Mouse (Mus musculus): ENCODE results near the gene Acan.

DNA sequence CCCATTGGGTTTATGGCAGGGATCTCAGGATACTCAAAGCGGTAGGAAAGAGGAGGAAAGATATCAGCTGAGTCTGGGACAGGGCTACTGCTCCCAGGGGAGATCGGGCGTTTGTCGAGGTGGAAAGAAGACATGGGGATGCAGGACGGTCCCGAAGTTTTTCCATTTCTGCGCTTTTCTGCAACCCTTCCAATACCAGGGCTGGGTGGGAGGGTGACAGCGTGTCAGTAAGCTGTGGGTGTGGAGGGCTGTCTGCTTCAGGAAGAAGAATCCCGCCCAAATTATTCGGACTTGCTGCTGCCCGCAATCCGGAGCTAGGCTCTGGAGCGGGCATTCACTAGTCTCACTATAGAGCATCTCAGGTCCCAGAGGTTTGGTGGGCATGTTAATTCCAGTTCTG is 828 bp downstream of the Acan start:
- TF ChIP-seq CTCF (IDR thresholded peaks at IDR 0.05; ENCODE audit: low read depth, low read length) = no peak
- TF ChIP-seq POLR2A (IDR thresholded peaks at IDR 0.05; ENCODE audit: extremely low read depth, insufficient read depth, low read length) = no peak
